Mouse (Mus musculus): ENCODE measurements around the gene Rpl7a.

GRCm38 (mm10) chr2:26901834-26902400 lies 8.6 kb upstream of the Rpl7a start:
- TF ChIP-seq MAX (IDR thresholded peaks at IDR 0.05) (no peak), CTCF (IDR thresholded peaks at IDR 0.05; ENCODE audit: control insufficient read depth, insufficient read depth, insufficient read length) (no peak), CEBPB (IDR thresholded peaks at IDR 0.05; ENCODE audit: low read depth) (no peak), USF1 (IDR thresholded peaks at IDR 0.05; ENCODE audit: low read depth) (no peak), MYOG (IDR thresholded peaks at IDR 0.05; ENCODE audit: control insufficient read depth, extremely low read depth, insufficient read length) (no peak), MYOD1 (IDR thresholded peaks at IDR 0.05; ENCODE audit: control insufficient read depth, insufficient read length, low read depth) (no peak)
